Mouse (Mus musculus): ENCODE measurements around the gene Dysf.

DNA sequence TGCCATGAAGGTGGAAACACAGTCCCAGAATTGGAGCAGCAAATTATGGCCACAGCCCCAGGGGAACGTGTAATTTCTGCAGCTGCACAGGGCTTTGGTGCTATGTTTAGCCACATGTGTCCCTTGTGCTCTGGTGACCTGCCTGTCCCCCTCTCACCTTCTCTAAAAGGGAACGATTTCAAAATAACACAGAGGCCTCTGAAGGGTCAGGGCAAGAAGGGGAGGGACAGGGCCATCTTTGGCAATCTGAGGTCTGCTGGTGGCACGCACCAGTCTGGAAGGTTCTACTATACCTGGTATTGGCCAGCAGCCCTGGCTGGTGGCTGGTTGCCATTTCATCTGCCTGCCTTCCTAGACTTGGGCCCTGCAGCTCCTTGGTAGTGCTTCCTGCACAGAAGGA lies 147.4 kb downstream of the Dysf start:
- TF ChIP-seq CTCF (IDR thresholded peaks at IDR 0.05; ENCODE audit: insufficient read depth, low read depth, low read length) (no peak), POLR2A (IDR thresholded peaks at IDR 0.05; ENCODE audit: insufficient read depth, low read depth, low read length) (no peak)

All from olfactory bulb, adult 2 months (tissue).